Mouse (Mus musculus) left cerebral cortex, adult 11 months (tissue): Measurements from ENCODE around the gene 1700057G04Rik.

Experiments used
- DNase-seq: peaks from one replicate; pipeline ENCODE4 v3.0.0; 2022; ENCODE audit warnings: low spot score

Gene 1700057G04Rik

DNA sequence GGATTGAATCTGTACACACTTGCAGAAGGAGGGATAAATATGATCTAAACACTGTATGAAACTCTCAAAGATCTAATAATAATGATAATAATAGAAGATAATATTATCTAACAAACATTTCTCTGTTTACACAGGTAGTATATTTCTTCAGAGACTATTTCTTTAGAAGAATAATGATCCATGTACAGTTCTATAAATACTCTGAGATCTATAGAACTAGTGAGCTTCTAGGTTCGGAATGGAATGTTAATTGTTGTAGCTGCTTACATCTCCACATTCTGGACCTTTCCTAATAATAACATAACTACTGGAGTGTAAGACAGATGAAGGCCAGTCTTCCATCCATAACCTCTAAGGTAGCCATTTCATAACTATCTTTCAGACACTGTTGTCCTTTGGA lies at the start of gene 1700057G04Rik:
1700057G04Rik (plus strand) TSS at position 301 of the 400 bp plus-strand sequence.
- DNase-seq, result no peak

DNA sequence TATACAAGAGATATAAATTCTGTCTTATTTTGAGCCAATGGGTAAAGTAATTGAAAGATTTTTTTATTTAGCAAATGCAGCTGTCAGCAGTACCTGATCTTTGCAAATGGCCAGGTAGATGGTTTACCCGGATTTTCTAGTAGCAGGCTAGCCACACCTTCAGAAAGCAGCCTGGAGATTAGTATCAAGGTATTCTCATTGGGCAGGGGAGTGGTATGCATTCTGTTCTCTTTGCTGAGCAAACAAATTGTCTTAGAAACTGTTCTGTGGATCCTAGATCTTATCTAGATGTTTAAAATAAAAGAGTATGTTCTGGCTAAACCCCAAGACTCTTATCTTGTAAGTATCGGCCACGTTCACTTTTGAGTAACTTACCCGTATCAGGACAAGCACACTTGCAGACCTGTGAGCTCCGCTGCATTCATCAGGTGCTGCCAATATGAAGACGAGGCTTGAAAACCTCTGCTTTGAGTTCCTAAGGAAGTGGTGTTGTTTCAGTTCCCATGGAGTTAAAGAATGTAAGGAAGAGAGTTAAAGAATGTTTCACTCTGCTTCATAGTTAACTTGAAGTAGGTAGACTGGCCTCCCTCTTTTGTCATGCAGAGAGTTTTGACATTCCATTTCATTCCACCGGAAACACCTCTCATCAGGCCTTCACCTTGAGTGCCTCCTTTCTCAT lies 48.6 kb upstream of the 1700057G04Rik start:
- DNase-seq, result no peak

DNA sequence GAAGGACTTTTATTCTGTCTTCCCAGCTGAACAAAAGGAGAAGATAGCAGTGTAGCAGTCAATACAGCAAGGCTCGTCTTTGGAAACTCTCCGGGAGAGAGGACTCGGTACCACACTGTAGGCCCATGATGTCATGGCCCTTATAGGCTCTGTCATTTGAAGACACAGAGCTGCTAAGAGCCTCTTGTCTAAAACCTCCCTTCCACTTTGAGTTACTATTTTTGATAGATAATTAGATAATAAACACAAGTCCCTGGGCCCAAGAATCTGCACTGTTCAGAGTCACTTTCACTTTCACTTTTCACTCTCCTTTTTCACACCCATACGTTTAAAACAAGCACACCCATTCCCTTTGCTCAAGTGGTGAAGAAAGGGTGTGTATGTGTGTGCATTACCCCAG lies 43.5 kb upstream of the 1700057G04Rik start:
- no peak for DNase-seq

DNA sequence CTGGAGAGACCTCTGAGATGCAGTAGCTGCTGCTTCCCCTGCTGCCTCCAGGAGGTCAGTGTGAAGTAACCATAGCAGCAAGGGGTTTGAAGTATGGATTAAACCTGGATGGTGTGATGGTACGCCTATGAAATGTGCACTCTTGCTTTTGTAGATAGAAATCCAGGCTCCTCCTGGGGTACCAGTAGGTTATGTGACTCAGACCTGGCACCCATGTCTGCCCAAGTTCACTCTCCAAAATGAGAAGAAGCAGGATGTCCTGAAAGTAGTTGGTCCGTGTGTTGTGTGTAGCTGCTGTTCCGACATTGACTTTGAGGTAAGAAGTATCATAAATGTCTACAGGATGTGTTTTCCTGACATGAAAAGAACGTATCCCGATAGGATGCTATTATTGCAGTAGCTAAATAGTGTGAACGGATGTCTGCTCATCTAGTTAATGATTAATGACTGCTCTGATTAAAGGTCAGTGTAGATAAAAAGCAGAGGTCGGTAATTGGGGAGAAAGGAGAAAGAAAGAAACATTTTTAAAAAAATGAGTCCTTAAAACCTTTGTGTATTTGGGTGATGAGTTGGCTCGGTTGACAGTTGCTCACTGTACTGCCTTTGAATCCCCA lies 42.5 kb upstream of the 1700057G04Rik start:
- no peak for DNase-seq

- DNase-seq, result no peak
These were observed 41.4 kb upstream of the 1700057G04Rik start for GRCm38 (mm10) chr9:92267732-92268131.

DNA sequence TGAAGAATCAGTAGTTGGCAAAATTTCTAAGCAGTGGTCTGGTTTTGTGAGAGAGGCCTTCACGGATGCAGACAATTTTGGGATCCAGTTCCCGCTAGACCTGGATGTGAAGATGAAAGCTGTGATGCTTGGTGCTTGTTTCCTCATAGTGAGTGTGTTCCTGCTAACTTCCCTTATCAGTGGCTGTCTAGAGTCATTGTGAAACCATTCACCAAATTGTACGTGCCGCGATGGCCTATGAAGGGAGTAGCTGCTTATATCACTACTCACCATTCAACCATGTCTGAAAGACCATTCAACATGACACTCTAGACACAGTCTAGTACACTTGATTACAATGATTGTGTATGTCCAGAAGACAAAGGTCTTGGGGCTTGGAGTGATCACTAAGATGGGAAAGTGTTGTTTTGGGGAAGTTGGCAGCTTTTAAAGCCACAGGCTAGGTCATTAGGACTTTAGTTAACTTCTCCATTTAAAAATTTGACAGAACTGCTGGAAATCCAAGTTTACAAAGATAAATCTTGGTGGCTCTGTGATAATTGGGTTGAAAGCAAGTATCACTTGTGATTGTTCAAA lies 39.3 kb upstream of the 1700057G04Rik start:
- no peak for DNase-seq

- peak; percentile 4 for DNase-seq
These were observed 38.2 kb upstream of the 1700057G04Rik start for GRCm38 (mm10) chr9:92270927-92271326.

- DNase-seq, result no peak
These were observed 36.5 kb upstream of the 1700057G04Rik start for GRCm38 (mm10) chr9:92272650-92273049.

GRCm38 (mm10) chr9:92273271-92273670 lies 35.9 kb upstream of the 1700057G04Rik start:
- no peak for DNase-seq

GRCm38 (mm10) chr9:92273956-92274762 lies 35.0 kb upstream of the 1700057G04Rik start:
- no peak for DNase-seq

DNA sequence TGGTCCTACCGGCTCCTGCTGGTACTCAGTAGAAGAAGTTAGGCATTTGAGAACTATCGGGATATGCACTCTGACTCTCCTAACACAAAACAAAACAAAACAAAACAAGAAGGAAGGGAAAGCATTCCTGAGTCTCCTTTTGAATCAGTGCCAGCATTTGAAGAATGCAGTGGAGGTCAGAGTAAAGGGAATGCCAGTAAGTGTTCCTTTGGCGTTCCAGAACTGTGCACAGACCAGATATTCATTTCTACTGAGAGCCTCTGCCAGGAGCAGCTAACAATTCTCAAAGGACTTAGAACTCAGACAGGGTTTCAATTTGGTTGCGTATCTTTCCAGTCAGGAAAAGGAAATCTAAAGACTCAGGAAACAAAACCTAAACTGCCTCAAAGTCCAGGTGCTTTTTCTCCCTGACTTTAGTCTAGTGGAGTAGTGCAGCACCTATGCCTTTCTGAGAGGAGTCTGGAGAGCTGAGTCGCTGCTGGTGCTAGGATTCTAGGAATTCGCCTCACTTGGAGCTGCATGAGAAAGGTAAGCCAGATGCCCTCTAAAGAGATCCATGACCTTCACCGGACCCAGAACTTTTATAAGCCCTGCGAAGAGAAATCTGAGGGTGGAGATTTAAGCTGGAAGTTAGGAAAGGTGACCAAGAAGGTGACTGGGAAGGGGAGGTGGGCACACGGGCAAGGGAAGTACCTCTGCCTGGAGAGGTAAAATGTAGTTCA lies 33.5 kb upstream of the 1700057G04Rik start, which contains the start of gene Plscr2:
Plscr2 (plus strand) TSS at position 117 of the 722 bp plus-strand sequence.
- DNase-seq, result no peak

GRCm38 (mm10) chr9:92276360-92276759 lies 32.8 kb upstream of the 1700057G04Rik start:
- DNase-seq, result no peak

DNA sequence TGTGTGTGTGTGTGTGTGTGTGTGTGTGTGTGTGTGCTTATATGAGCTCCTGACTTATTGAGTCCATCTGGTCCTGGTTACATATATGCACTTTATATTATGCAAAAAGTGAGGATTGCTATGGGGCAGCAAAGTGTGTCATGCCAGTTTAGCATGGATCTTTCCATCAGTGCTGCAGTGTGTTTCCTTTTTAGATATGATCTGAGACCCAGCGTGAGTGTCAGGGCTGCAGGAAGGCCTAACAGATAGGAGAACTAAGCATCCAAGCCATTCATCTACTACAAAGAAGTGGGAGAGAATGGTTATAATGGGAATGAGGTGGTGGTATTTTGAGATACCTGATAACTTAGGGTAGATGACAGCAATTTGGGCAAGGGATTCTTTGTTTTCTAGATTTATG lies 29.1 kb upstream of the 1700057G04Rik start:
- DNase-seq, result no peak

DNA sequence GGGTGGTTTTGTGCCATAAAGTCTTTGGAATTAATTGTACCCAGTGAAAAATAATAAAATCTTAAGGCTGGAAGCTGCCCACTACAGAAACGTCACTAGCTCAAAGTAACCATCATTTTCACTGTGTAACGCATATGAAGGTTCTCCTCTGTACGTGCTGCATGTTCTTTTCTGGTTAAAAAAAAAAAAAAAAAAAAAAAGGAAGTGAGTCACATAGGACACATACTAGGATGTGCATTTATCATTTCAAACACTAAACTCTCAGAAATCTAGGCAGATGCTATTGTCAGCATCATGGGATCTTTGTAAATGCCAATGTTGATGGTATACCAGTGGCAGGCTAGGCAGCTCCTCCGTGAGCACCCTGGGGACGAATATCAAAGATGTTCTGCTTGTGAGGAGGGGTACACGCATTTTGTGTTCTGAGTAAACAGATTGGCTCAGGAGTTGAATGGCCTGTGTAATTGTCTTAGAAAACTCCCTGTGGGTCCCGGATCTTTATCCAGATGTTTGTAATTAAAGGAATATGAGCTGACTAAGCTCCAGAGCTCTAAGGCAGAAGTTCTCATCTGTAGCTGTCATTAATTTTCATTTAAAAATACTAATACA lies 26.5 kb upstream of the 1700057G04Rik start:
- no peak for DNase-seq

DNA sequence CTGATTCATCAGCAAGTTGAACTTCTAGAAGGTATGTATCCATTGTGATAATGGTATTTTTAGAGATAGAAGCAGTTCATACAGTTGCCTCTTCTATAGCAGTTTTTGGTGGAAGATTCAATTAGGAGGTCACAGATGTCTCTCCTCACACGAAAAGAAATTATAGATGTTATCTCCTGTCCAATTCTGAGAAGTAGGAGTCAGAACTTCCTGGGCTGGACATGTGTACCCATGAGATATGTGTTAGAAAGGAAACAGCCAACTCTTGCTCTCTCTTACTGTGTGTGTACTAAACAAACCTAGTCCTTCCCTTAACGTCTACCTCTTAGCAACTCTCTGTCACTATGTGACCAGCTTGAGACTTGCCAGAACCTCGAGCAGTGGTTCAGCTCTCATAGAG lies 19.5 kb upstream of the 1700057G04Rik start:
- DNase-seq, result no peak

DNA sequence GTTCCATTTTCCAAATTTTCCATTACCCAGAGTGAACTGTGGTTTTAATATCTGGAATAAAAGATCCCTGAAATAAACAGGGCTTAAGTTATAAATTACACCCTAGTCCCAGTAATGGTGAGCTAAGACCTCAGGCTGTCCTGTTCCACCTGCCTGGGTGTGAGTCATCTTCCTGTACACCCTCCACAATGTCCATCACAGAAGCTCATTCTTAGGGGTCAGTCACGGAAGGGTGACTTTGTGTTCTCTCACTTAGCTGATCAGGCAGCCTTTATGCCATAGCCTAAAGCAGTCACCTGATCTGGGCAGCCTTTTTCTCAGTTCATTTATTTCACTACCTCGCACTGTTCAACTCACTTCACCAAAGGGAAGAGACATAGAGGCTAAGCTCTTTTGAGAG lies 17.0 kb upstream of the 1700057G04Rik start:
- DNase-seq, result no peak

- no peak for DNase-seq
These were observed 16.3 kb upstream of the 1700057G04Rik start for GRCm38 (mm10) chr9:92292922-92293321.

DNA sequence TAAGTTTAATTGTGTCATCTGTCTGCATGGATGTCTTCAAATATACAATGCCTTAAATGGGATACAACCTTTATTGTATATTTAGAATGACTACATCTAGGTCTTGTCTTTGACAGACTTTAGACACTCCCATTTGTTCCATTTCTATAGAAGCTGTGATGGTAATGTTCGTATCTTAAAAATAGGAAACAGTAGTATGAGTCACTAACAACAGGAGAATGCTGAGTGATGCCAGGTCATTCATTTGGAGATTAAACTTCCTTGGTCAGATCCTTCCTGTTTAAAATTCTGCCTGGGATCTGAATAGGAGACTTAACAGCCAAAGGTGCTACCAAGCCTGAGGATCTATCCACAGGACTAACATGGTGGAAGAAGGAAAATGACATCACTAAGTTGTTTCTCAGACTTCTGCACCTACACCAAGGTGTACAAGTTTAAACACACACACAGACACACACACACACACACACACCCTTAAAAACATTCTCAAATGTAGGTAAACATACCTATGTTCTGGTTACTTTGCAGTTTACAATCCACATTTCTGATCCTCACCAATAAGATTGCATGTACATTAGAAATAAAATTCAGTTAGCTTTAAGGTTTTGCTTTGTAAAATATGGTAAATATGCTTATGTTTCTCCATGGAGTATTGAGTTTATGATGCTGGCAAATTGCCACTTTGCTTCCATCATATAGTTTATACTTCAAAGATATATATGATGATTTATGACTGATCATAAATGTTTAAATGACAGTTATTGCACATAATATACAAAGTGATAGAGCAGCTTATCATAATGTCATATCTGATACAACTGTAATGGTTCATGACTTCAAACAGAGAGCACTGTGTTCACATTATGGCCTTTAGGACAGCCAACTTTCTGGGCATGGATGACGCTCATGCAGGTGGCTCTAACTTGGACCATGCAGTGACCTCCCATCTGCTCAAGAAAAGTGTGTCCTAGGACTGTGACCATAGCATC lies 15.3 kb upstream of the 1700057G04Rik start:
- no peak for DNase-seq

GRCm38 (mm10) chr9:92298288-92298687 lies 10.9 kb upstream of the 1700057G04Rik start:
- no peak for DNase-seq

- DNase-seq, result no peak
These were observed 8.0 kb upstream of the 1700057G04Rik start for GRCm38 (mm10) chr9:92301213-92301612.
